Mouse (Mus musculus): Measurements from ENCODE around the gene Svip. TPM values are rescaled to one million over a fixed set of nuclear protein-coding genes. Genes with fewer than 3 reads are reported as not detected.

The Svip gene
- polyA plus RNA-seq, 1 experiment from 2014 or later = 19.1 TPM

DNA sequence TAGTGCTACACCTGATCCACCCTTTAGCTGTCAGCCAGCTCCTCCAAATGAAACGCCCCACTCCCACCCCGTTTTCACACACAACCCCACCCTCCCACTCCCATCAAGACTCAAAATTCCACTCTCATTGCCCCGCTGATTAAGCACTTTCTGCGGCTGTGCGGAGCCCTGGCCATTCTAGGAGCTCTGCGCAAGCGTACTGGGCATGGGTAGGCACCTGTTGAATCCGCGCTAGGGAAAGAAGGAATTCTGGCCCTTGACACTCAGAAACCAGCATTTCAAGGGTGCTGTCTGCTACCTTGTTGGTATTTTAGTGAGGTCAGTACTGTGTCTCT is 445 bp upstream of the Svip start:
- DNase-seq (ENCODE audit: low spot score) (no peak), ATAC-seq (ENCODE audit: insufficient read depth, low FRiP score, low TSS enrichment) (no peak; the same call in 1 of the 2 replicates)
- 3% methylated on average over 9 of the region's 9 CpGs for WGBS
- Histone ChIP-seq H3K4me3 (ENCODE audit: low read depth, low read length) (peak overlapping the region; percentile 61), H3K4me2 (ENCODE audit: low read depth) (peak overlapping the region; percentile 69), H3K9ac (ENCODE audit: low read length) (no peak overlapping the region), H3K27me3 (ENCODE audit: control insufficient read depth, insufficient read depth, low read length) (no peaks in the 10 kb centered on the region), H3K4me1 (ENCODE audit: control insufficient read depth, insufficient read depth, low read length) (no peaks in the 10 kb centered on the region), H3K9me3 (ENCODE audit: control insufficient read depth, low read length) (no peaks in the 10 kb centered on the region), H3K27ac (ENCODE audit: low read depth, low read length) (no peak overlapping the region), H3K36me3 (ENCODE audit: control insufficient read depth, insufficient read depth, low read length) (no peaks in the 10 kb centered on the region)

DNA sequence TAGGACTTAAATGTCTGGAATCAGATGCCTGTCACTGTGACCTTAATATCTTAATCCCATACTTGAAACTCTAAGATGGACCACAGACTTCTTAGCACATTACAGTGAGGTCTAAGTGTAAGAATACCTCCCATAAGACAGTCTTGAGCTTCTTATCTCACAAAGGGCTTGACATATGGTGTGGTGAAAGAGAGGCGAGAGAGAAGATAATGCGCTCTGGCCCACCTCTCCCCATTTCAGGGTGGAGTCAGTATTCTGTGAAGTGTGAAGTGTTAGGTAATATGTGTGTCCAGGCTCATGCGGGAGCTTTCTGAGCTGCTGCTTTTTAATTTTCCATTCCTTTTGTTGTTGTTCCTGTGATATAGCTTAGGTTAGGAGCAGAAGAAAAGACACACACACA is 14.8 kb downstream of the Svip start:
- Histone ChIP-seq H3K9ac (ENCODE audit: low read length) (no peak overlapping the region), H3K27ac (ENCODE audit: low read depth, low read length) (no peak overlapping the region), H3K36me3 (ENCODE audit: control insufficient read depth, insufficient read depth, low read length) (no peaks in the 10 kb centered on the region), H3K9me3 (ENCODE audit: control insufficient read depth, low read length) (no peaks in the 10 kb centered on the region), H3K4me2 (ENCODE audit: low read depth) (no peak overlapping the region), H3K4me3 (ENCODE audit: low read depth, low read length) (no peak overlapping the region), H3K27me3 (ENCODE audit: control insufficient read depth, insufficient read depth, low read length) (no peaks in the 10 kb centered on the region), H3K4me1 (ENCODE audit: control insufficient read depth, insufficient read depth, low read length) (no peaks in the 10 kb centered on the region)
- 87% methylated on average over 3 of the region's 3 CpGs for WGBS
- DNase-seq (ENCODE audit: low spot score) (no peak), ATAC-seq (ENCODE audit: insufficient read depth, low FRiP score, low TSS enrichment) (no peak)

DNA sequence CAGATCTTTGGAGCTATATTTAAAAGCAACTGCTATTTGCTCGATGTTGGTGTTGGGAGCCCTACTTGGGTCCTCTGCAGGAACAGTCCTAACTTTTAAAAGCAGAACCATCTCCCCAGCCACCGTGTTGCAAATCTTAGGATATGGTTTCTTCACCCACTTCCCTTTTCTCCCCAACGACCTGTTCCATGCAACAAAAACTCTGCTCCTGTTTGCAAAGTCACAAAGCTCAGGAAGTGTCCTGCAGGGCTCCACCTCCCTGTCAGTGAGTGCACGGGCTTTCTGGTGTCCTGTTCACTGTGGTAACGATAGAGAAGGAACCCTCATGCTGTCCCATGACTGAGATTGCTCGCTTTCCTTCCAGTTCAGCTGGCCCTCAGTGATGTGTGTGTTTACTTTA is 18.9 kb downstream of the Svip start:
- Histone ChIP-seq H3K36me3 (ENCODE audit: control insufficient read depth, insufficient read depth, low read length) (no peaks in the 10 kb centered on the region), H3K27ac (ENCODE audit: low read depth, low read length) (no peak overlapping the region), H3K4me3 (ENCODE audit: low read depth, low read length) (no peak overlapping the region), H3K9me3 (ENCODE audit: control insufficient read depth, low read length) (no peaks in the 10 kb centered on the region), H3K9ac (ENCODE audit: low read length) (no peak overlapping the region), H3K27me3 (ENCODE audit: control insufficient read depth, insufficient read depth, low read length) (no peaks in the 10 kb centered on the region), H3K4me2 (ENCODE audit: low read depth) (no peak overlapping the region), H3K4me1 (ENCODE audit: control insufficient read depth, insufficient read depth, low read length) (no peaks in the 10 kb centered on the region)
- 57% methylated on average over 6 of the region's 6 CpGs for WGBS
- ATAC-seq (ENCODE audit: insufficient read depth, low FRiP score, low TSS enrichment) = no peak
- DNase-seq (ENCODE audit: low spot score) = no peak

DNA sequence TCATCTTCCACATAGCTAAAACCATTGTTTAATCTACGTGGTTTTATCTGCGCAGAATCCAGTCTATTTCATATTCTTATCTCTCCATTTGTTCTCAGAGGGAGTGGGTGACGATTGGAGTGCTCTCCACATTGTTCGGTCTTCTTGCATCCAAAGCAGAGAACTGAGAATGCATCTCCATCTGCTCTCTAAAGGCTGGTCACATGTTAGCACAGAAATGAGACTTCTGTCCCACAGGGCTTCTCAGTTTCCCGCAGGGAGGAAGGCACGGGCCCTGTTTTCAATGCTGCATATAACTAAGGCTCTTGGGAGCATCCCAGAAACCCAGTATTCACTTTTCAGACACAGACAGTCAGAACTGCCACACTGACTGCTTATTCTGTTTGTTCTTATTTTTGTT is 20.1 kb downstream of the Svip start:
- Histone ChIP-seq H3K9ac (ENCODE audit: low read length) (no peak overlapping the region), H3K27me3 (ENCODE audit: control insufficient read depth, insufficient read depth, low read length) (no peaks in the 10 kb centered on the region), H3K27ac (ENCODE audit: low read depth, low read length) (no peak overlapping the region), H3K4me2 (ENCODE audit: low read depth) (no peak overlapping the region), H3K9me3 (ENCODE audit: control insufficient read depth, low read length) (no peaks in the 10 kb centered on the region), H3K36me3 (ENCODE audit: control insufficient read depth, insufficient read depth, low read length) (no peaks in the 10 kb centered on the region), H3K4me3 (ENCODE audit: low read depth, low read length) (no peak overlapping the region), H3K4me1 (ENCODE audit: control insufficient read depth, insufficient read depth, low read length) (no peaks in the 10 kb centered on the region)
- WGBS = 84% methylated on average over 6 of the region's 6 CpGs
- ATAC-seq (ENCODE audit: insufficient read depth, low FRiP score, low TSS enrichment) (no peak), DNase-seq (ENCODE audit: low spot score) (no peak)

DNA sequence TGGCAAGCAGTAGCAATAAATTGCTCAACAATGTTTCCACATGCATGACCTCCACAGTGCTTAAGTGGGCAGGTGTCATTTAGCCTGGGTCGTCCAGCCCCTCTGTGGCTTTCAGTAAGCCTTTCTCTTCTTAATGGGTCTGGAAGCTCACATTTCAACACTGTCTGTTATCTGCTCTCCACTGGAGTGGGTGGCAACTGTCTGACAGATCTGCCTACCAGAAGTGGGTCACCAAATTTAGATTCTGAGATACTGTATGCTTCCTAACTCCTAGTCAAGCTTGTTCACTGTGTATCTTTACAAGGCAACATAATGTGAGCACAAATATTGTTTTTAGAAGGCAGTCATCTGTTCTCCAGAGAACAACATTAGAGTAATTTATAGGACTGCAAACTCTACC is 23.5 kb downstream of the Svip start:
- WGBS = 15% methylated on average over 1 of the region's 1 CpGs
- Histone ChIP-seq H3K4me2 (ENCODE audit: low read depth) (no peak overlapping the region), H3K36me3 (ENCODE audit: control insufficient read depth, insufficient read depth, low read length) (no peaks in the 10 kb centered on the region), H3K27me3 (ENCODE audit: control insufficient read depth, insufficient read depth, low read length) (no peaks in the 10 kb centered on the region), H3K4me3 (ENCODE audit: low read depth, low read length) (no peak overlapping the region), H3K9me3 (ENCODE audit: control insufficient read depth, low read length) (no peaks in the 10 kb centered on the region), H3K4me1 (ENCODE audit: control insufficient read depth, insufficient read depth, low read length) (no peaks in the 10 kb centered on the region), H3K9ac (ENCODE audit: low read length) (no peak overlapping the region), H3K27ac (ENCODE audit: low read depth, low read length) (no peak overlapping the region)
- DNase-seq (ENCODE audit: low spot score) (no peak), ATAC-seq (ENCODE audit: insufficient read depth, low FRiP score, low TSS enrichment) (no peak)

DNA sequence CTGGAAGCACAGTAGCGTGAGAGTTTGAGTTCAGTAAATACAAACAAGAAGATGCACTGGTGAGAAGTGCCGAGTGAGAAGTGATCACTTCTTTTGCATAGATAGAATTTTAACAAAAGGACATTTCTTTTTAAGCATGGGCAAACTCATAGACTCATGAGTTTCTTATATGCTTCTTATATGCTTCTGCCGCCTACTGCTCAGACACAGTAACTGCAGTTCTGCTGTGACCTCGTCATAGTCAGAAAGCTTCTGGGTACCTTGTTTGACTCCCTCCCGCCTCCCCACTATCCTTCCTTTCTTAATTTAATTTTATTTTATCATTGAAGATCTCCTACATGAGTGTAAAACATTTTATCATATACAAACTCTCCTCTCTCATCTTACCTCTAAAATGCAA is 26.5 kb downstream of the Svip start:
- H3K9me3 ChIP-seq (ENCODE audit: control insufficient read depth, low read length) = no peaks in the 10 kb centered on the region
- no peaks in the 10 kb centered on the region for H3K36me3 ChIP-seq (ENCODE audit: control insufficient read depth, insufficient read depth, low read length)
- H3K4me1 ChIP-seq (ENCODE audit: control insufficient read depth, insufficient read depth, low read length) = no peaks in the 10 kb centered on the region
- no peak overlapping the region for H3K27ac ChIP-seq (ENCODE audit: low read depth, low read length)
- WGBS = 48% methylated on average over 5 of the region's 5 CpGs
- no peak overlapping the region for H3K4me2 ChIP-seq (ENCODE audit: low read depth)
- no peak overlapping the region for H3K9ac ChIP-seq (ENCODE audit: low read length)
- no peak overlapping the region for H3K4me3 ChIP-seq (ENCODE audit: low read depth, low read length)
- DNase-seq (ENCODE audit: low spot score) (no peak), ATAC-seq (ENCODE audit: insufficient read depth, low FRiP score, low TSS enrichment) (no peak)
- no peaks in the 10 kb centered on the region for H3K27me3 ChIP-seq (ENCODE audit: control insufficient read depth, insufficient read depth, low read length)

DNA sequence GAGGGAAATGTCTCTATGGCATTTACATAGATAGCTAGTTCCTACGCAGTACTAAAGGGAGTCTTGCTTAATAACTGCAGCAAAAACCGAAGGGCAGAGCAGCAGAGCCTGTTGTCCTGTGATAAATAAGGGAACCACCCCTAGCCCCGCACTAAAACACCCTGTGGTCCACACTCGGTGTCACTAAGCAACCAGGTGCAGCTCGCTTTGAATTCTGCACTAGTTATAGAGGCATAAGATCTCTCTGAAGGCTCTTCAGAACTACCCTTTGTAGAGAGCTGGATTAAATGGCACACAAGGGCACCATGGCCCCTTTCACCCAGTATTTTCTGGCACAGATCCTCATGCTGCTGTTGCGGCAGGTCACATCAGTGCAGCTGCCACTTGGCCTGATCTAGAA is 30.6 kb downstream of the Svip start:
- H3K4me1 ChIP-seq (ENCODE audit: control insufficient read depth, insufficient read depth, low read length) = no peaks in the 10 kb centered on the region
- no peak overlapping the region for H3K9ac ChIP-seq (ENCODE audit: low read length)
- no peak overlapping the region for H3K4me2 ChIP-seq (ENCODE audit: low read depth)
- DNase-seq (ENCODE audit: low spot score) (no peak), ATAC-seq (ENCODE audit: insufficient read depth, low FRiP score, low TSS enrichment) (no peak)
- 82% methylated on average over 6 of the region's 6 CpGs for WGBS
- no peak overlapping the region for H3K27ac ChIP-seq (ENCODE audit: low read depth, low read length)
- no peaks in the 10 kb centered on the region for H3K9me3 ChIP-seq (ENCODE audit: control insufficient read depth, low read length)
- no peaks in the 10 kb centered on the region for H3K36me3 ChIP-seq (ENCODE audit: control insufficient read depth, insufficient read depth, low read length)
- H3K4me3 ChIP-seq (ENCODE audit: low read depth, low read length) = no peak overlapping the region
- H3K27me3 ChIP-seq (ENCODE audit: control insufficient read depth, insufficient read depth, low read length) = no peaks in the 10 kb centered on the region

DNA sequence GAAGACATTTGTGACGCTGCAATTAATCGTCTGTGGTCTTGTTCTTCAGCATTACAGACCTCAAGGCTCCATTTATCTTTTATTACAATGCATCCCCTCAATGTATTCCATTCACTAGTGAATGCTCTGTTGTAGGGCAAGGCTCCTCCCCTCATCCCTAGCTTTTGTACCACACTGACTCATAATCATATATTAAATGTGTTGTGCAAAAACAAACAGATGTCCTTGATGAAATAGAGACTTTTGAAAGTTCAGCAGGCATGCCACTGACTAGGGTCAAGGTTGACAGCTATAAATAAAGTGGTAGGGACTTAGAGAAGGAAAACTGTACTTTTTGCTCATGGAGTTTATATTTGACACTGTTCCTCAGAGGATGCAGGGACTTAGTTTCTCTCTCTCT is 32.3 kb downstream of the Svip start:
- H3K4me2 ChIP-seq (ENCODE audit: low read depth) = no peak overlapping the region
- no peak overlapping the region for H3K9ac ChIP-seq (ENCODE audit: low read length)
- no peak overlapping the region for H3K4me3 ChIP-seq (ENCODE audit: low read depth, low read length)
- DNase-seq (ENCODE audit: low spot score) (no peak), ATAC-seq (ENCODE audit: insufficient read depth, low FRiP score, low TSS enrichment) (0 out of 2 replicates have a peak, but pooled peaks have one; percentile 6)
- no peaks in the 10 kb centered on the region for H3K4me1 ChIP-seq (ENCODE audit: control insufficient read depth, insufficient read depth, low read length)
- 48% methylated on average over 2 of the region's 2 CpGs for WGBS
- no peak overlapping the region for H3K27ac ChIP-seq (ENCODE audit: low read depth, low read length)
- no peaks in the 10 kb centered on the region for H3K9me3 ChIP-seq (ENCODE audit: control insufficient read depth, low read length)
- no peaks in the 10 kb centered on the region for H3K27me3 ChIP-seq (ENCODE audit: control insufficient read depth, insufficient read depth, low read length)
- H3K36me3 ChIP-seq (ENCODE audit: control insufficient read depth, insufficient read depth, low read length) = no peaks in the 10 kb centered on the region

DNA sequence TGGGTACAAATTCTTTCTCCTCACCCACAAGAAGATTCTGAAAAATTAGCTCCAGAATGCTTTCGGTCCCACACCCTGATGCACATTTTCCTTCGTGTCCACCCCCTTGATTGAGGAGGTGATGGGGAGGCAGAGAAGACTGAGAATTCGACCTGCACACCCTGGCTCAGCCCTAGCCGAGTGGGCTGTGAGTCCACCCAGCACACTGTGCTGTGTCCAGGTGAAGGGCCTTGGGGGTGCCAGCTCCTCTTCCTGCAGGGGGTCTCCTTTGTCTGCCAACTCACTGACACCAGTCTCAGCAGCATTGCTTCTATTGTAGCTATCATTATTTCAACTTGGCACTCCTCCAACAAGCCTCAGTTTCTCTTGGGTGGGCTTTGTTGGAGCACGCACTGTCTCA is 32.7 kb downstream of the Svip start:
- H3K4me2 ChIP-seq (ENCODE audit: low read depth) = no peak overlapping the region
- no peaks in the 10 kb centered on the region for H3K27me3 ChIP-seq (ENCODE audit: control insufficient read depth, insufficient read depth, low read length)
- DNase-seq (ENCODE audit: low spot score) = no peak
- H3K9me3 ChIP-seq (ENCODE audit: control insufficient read depth, low read length) = no peaks in the 10 kb centered on the region
- H3K9ac ChIP-seq (ENCODE audit: low read length) = no peak overlapping the region
- H3K4me3 ChIP-seq (ENCODE audit: low read depth, low read length) = no peak overlapping the region
- 64% methylated on average over 5 of the region's 5 CpGs for WGBS
- no peaks in the 10 kb centered on the region for H3K4me1 ChIP-seq (ENCODE audit: control insufficient read depth, insufficient read depth, low read length)
- ATAC-seq (ENCODE audit: insufficient read depth, low FRiP score, low TSS enrichment) = peak; percentile 31; the same call in 1 of the 2 replicates
- H3K36me3 ChIP-seq (ENCODE audit: control insufficient read depth, insufficient read depth, low read length) = no peaks in the 10 kb centered on the region
- no peak overlapping the region for H3K27ac ChIP-seq (ENCODE audit: low read depth, low read length)

Data from neural tube, embryonic 11.5 days (tissue).